Mouse (Mus musculus) hematopoietic stem cell, adult 5-6 weeks (primary cell): ENCODE results near the gene Rnf141. TPM values are rescaled to one million over a fixed set of nuclear protein-coding genes. Genes with fewer than 3 reads are reported as not detected.
A peak's percentile ranks its signal among the peaks of the same experiment; 100 is the strongest.

Source experiments
- ATAC-seq, 2 experiments: fragments of 125-278 bp in 1 of 2; replicated peaks in 1 of 2; 2 replicates each; pipeline ENCODE4 v1.8.0; 2016 to 2017; ENCODE audit warnings: inconsistent platforms in 2 of 2, mild to moderate bottlenecking in 2 of 2, moderate number of reproducible peaks in 2 of 2, low read depth in 1 of 2, moderate TSS enrichment in 1 of 2; ENCODE audit not compliant: low FRiP score in 2 of 2, poor library complexity in 2 of 2, severe bottlenecking in 2 of 2, insufficient read depth in 1 of 2, low TSS enrichment in 1 of 2
- total RNA-seq: library from RNA; stranded (forward); fragments of 172-1452, 232-1000 nt; gene quantifications from 2 replicates; pipeline ENCODE4 v1.2.3, GENCODE M21; 2017

Gene Rnf141
- total RNA-seq, 1 experiment from 2014 or later = 76.7 TPM

DNA sequence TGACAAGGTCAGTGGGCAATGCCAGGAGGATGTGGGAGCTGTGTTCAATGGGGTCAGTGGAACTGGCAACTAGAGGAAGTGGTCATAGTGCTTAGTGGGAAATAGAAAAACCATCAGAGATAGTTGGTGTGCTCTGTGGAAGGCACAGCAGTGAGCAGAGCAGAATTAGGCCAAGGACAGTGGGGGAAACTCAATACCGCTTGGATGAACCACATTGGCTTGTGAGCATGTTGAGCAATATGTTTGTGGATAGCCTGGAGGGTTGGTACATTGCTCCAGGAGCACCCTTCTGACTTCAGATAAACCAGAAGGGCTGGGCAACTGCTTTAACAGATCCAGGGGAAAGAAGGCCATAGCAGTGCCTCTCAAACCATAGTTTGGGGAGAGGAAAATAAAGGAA, 4.1 kb upstream of the Rnf141 start:
- no peak for ATAC-seq

DNA sequence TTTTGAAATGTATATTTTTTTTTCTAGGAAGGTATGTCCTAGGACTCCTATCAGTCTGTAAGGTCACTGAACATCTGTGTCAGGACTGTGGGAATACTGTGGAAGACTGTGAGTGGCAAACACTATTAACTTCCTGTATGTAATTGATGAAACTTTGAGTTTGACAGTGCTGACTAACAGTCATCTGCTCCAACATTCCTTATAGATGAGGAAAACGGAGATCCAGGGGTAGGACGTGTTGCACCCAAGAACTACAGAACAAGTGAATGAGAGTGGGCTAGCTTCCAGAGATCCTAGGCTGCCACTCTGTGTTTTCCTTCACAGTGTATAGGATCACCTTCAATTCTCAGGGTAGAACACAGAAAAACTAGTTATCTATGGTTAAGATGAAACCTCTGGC, 3.1 kb upstream of the Rnf141 start:
- no peak for ATAC-seq

DNA sequence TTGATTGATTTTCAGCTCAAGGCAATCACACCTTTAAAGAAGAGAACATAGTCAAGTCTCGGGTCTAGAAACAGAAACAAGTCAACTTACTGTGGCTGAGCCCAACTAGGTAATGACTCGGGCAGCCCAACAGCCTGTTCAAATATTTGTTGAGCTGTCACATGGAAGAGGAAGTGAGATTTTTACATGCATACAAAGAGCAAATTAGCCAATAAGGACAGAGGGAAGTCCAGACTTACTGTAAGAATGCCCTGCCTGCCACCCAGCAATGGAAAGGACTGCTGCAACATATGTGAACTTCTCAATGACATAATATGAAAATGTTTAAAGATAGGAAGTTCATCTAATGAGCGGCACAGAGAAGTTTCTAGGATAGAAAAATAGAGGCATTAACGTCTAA, 3.9 kb downstream of the Rnf141 start:
- ATAC-seq = peak; percentile 82 to 86

DNA sequence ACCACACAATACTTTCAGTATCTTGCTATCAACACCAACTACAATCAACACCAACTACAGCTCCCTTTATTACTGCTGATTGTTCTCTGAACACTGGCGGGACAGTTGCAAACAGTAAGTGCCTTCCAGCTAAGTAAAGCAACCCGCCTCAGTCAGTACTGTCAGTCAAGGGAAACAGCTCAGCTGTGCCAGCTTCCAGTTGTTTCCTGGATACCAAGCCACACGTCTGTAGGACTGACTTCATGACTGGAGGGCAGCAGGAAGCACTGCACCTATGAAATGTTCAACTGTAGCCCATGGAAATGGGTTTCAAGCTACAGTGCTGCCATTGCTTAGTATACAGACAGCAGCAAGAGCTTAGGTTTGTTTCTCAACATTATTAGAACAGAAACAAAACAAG, 9.7 kb downstream of the Rnf141 start:
- peak; percentile 89 to 96 for ATAC-seq

DNA sequence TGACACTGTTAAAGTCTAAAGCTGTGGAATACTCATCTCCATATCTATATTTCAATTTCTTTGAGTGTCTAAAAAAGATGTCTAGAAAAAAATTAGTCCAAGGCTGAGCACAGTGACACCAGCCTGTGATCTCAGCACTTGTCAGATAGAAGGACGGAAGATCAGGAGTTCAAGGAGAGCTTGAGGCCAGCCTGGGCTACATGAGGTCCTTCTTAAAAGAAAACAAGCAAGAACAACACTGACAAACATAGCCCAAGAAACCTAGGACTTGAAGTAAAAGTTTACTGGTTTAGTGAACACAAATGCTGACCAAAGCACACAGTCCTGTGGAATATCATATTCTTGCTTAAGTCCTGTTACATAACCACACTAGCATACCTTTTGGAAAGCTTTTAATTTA, 10.2 kb downstream of the Rnf141 start:
- ATAC-seq = no peak

DNA sequence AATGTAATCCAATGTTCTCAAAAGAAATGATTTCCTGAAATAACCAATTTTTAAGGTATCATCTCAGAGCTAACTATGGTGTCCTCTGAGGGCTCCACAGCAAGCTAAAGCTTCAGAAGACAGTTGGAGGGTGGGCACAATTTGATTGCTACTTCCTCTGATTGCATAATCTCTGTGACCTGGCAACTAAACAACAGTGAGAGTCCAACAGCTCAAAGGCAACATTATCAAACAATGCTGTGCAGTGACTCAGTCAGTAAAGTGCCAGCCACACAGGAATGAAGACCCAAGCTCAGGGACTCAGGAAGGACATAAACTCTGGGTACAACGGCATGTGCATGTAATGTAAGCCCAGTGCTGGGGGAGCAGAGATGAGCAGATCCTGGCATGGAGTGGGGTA, 11.2 kb downstream of the Rnf141 start:
- peak; percentile 33 to 49; a peak in 1 of 4 replicates for ATAC-seq

DNA sequence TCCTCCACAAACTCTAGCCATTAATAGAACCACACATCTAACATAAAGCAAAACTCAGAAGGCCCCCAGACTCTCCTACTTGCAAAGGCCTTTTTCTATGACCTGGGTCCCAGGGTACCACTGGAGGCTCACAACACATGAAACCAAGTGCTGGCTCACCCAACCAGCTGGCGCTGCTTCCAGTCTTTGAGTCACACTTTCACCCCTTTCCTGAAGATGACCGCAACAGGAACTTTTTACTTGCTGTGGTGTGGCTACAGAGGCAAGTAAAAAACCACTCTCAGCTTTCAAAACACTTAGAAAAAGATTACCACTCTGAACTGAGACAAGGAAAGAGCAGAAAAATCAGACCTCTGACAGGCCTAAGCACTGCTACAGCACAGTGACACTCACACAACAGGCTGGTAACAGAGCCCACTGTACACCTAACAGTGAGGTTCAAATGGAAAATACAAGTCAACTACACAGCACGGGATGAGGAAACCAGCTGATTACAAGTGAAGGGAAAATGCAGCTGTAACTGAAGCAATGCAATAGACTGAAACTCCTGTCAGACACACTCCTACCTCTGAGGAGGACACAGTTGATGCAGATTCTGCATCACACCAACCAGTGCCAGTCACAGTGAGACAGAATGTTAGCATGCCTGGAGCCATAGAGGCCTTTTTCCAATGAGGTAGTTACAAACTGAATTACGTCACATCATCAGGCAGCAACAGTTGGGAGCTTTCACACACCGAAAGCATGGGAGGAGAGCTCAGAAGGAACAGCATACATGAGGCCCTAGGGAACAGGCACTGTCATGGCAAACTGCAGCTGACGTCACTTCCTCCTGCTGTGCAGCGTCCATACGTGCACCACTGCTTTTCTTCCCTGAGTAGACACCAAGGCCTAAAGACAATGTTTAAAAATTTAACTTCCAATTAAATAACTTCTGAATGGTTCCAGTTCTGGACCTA, 20.0 kb downstream of the Rnf141 start:
- peak; percentile 91 to 94 for ATAC-seq

DNA sequence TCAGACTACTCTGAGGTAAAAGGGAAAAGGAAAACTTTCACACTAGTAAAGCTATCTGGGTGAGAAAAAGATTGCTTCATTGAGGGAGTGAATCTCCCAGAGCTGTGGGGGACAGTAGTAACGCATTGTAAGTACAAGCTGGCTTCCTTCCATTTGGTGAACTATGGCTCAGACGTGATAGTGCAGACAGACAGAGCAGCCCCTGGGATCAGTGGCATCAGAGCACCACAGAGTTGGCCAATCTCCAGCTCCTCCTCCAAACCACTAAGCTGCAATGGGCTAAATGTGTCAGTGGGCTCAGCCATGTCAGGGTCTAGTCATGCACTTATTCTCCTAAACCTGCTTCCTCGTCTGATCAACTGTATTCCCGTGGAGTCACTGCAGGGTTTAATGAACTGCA, 20.7 kb downstream of the Rnf141 start:
- ATAC-seq = peak; percentile 58 to 77

DNA sequence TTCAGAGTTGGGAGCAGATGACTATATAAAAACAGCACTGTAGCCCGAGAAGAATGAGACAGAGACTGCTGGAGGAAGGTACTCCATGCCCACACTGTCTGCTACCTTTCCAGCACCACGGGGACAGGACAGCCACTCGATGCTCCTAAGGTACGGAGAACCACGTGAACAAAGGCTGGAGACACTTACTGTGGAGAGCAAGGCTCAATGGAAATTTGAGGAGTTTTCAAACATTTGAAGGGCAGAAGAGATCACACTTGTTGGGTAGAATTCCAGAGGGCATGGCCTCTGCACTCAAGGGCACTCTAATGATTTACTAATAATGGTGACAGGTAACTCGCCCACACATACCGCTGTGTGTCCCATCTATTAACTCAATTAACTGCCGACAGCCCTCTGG, 21.2 kb downstream of the Rnf141 start:
- ATAC-seq = no peak

DNA sequence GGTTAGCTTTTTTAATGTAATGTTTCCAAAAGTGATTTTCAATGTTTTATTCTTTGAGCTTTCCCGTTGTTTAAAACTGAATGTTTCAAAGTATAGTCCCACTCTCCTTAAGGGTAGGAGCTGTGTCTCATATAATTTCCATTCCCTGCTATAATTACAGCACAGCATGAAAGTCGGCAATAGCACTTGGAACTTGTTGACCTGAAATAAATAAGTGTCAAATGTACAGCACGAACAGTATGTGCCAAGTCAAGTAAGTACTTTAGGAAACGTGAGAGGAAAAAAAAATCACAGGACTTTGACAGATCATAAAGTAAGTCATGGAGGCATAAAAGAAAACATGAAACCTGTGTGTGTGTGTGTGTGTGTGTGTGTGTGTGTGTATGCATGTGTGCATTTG, 22.2 kb downstream of the Rnf141 start:
- no peak for ATAC-seq

DNA sequence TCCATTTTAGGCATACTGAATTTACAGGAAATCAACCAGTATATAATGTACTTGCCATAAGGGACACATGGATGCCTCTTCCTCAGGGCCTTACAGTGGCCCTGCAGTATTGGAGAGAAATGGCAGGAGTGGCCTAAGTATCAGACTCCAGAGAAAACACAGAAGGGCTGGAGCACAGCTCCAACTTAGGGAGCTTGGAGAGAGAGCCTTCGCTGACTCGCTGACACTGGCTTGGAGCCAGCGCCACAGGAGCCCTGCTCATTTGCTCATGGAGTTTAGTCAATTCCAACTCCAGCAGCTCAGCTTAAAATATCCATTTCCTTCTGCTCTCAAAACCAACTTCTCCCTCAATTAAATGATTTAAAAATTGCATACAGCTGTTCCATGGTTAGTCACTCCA, 22.6 kb downstream of the Rnf141 start:
- no peak for ATAC-seq

DNA sequence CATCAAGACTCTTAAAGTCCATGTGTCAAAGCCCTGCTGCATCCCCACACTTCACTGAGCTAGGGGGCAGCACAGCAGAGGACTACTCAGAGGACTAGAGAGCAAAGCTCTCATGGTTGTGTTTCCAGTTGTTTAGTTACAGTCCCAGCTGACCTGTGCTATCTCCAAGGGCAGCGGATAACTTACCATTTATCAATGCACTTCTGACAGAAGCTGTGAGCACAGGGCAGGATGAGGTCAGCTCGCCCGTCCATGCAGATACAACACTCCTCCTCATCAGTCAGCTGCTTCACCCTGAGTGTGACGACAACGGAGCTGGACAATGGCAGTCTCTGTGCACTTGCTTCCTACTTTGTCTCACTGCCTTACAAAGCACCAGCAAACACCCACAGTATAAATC, 23.2 kb downstream of the Rnf141 start:
- ATAC-seq = no peak

DNA sequence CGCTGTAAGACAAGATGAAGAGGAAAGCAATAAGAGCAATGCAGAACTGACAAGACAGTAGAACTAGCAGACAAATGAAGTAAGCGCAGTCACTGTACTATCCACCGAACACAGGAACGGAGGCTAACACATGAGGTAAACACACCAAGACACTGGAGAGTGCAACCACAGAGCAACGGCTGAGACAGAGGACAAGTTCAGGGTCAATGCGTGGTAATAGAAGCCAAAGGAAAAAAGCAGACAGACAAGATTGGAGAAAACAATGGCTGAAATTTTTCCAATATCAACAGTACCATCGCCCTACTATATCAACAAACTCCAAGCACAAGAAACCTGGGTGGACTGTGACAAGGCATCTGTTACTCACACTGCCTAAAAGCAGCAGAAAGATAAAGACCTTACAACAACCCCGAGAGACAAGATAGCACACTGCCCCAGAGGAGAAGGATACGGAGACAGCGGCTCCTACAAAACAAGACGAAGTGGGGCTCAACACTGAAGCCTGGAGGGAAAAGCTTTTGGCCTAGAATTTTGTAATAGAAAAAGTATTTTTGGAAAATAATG, 25.4 kb downstream of the Rnf141 start:
- no peak for ATAC-seq

DNA sequence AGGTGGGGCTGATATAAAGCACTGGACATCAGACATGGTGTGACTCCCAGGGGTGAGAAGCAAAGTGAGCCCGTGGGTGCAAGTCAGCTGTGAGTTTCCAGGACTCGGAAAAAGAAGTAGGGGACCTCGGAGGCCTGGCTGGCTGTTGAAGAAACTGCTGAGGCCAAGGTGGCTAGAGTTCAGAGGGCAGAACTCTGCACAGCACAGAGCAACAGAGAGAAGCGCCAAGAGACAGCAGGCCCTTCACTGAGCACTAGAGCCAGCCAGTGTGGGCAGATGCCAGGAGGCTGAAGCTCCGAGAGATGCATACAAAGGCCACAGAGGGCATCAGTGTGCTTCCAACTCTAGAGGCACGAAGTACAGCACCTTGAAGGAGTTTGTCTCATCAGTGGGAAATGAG, 26.1 kb downstream of the Rnf141 start:
- no peak for ATAC-seq

DNA sequence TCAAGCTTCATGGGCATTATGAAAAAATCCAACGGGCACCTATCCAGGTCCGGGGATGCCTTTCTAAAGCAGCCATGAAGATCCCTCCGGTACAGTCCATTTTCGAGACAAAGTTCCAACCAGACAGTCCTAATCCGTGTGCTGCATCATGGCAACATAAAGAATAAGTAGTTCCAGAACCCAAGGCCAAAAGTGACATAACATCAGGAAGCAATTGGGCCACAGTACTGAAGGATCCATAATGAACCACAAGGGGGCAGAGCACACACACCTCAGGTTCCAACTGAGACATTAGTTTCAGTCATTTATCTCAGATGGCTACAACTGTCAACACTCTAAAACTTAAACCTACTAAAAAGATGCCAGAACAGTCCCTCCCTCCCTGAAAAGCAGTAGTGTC, 28.2 kb downstream of the Rnf141 start:
- peak; percentile 65 to 75 for ATAC-seq

DNA sequence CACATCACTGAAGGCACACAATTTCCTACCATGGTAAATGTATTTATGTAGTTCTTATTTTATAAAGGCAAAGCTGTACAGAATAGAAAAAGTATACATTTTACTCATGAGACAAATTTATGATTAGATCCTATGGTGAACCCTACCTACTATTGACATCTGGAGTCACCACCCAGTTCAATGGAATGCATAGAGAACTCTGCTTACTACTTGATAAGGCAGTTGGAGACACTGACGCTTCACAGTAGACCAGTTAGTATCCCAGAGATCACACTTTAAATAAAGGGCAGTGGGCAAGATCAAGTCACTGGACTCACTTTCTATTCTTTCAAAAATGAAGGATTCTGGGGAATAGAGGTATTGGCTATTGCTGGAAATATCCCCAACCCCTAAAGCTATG, 30.3 kb downstream of the Rnf141 start:
- ATAC-seq = no peak

DNA sequence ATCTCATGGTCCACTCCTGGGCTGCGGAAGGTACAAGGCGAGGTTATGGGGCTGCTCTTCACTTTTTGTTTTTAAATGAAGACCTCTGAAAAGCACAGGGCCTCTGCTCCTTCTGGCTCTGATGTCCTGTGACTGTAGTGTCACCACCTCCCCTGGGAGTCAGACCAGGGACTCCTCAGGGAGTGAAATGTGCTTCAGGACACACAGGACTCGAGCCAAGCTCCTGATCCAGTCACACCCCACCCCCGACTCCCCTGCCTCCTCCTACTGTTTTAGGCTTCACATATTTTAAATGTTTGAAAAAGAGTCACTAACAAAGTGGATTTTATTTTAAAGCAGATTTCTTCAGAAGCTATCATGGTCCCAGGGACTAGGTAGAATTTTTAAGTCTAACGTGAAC, 32.7 kb downstream of the Rnf141 start:
- no peak for ATAC-seq

DNA sequence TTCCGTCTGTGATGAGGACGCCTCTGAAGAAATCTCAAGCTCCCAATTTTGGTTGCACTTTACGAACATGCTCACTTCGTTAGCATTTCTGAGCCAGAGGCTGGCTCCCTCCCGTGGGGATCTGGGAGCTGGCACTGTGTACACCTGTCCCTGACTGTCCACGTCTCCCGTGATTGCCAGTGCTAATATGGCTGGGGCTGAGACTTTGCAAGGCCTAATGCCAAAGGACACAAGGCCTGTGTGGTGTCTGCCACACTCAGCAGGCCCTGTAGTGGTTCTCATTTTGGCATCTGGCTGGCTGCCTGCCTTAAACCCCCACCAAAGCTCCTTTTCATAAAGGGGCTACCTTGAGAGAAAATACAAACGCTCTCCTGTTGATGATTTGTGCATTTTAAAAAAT, 33.3 kb downstream of the Rnf141 start:
- no peak for ATAC-seq
